Mouse (Mus musculus) heart, adult 18-20 months (tissue): ENCODE data around the gene Ndufc2. TPM values are rescaled to one million over a fixed set of nuclear protein-coding genes. Genes with fewer than 3 reads are reported as not detected.

ENCODE experiments used
- DNase-seq, 2 experiments: peaks; one replicate each; pipeline ENCODE4 v3.0.0; 2021 to 2022; ENCODE audit warnings: mixed read lengths in 1 of 2
- long read RNA-seq, 2 experiments: library from polyadenylated mRNA; stranded (forward); transcript quantifications; one replicate each; pipeline ENCODE4 v2.0.0; 2021
- total RNA-seq, 2 experiments: library from RNA; stranded (reverse); gene quantifications; 2 replicates each; pipeline ENCODE4 v1.2.3; 2021

Gene Ndufc2
- 100 to 1,000 TPM; 548 to 551 TPM for total RNA-seq
- long read RNA-seq, experiment 1, transcript Ndufc2-201 (3 exons, 683 nt), result major isoform, 439 of 442 reads
- long read RNA-seq, experiment 1, partial matches to known transcripts, result 2 of 442 reads
- long read RNA-seq, experiment 1, other reads (novel, unspliced or antisense), result 1 of 442 reads
- long read RNA-seq, experiment 2, transcript Ndufc2-201 (3 exons, 683 nt), result major isoform, 316 of 322 reads
- long read RNA-seq, experiment 2, partial matches to known transcripts, result 4 of 322 reads
- long read RNA-seq, experiment 2, other reads (novel, unspliced or antisense), result 2 of 322 reads

GRCm38 (mm10) chr7:97399960-97400715 is at the start of gene Ndufc2:
Ndufc2 (plus strand) TSS chr7:97400003.
- peak; percentile 74 to 82 for DNase-seq

- DNase-seq, result no peak
These were observed 48.9 kb upstream of the Ndufc2 start for GRCm38 (mm10) chr7:97350891-97351290.

- DNase-seq, result no peak
These were observed 47.9 kb upstream of the Ndufc2 start for GRCm38 (mm10) chr7:97351792-97352513.

GRCm38 (mm10) chr7:97353356-97353755 is 46.4 kb upstream of the Ndufc2 start:
- DNase-seq, result no peak

- peak; percentile 61 to 79 for DNase-seq
These were observed 44.5 kb upstream of the Ndufc2 start for GRCm38 (mm10) chr7:97355068-97355841.

- peak in 1 of 2 experiments; percentile 30 for DNase-seq
These were observed 43.5 kb upstream of the Ndufc2 start for GRCm38 (mm10) chr7:97356253-97356652.

GRCm38 (mm10) chr7:97356875-97357276 is 42.9 kb upstream of the Ndufc2 start:
- DNase-seq, result peak; percentile 81 to 88

- DNase-seq, result no peak
These were observed 42.0 kb upstream of the Ndufc2 start for GRCm38 (mm10) chr7:97357840-97358239.

- no peak for DNase-seq
These were observed 41.5 kb upstream of the Ndufc2 start for GRCm38 (mm10) chr7:97358347-97358746.

GRCm38 (mm10) chr7:97360166-97360565 is 39.6 kb upstream of the Ndufc2 start:
- DNase-seq, result no peak

- no peak for DNase-seq
These were observed 38.8 kb upstream of the Ndufc2 start for GRCm38 (mm10) chr7:97360955-97361354.

GRCm38 (mm10) chr7:97361467-97361866 is 38.3 kb upstream of the Ndufc2 start:
- DNase-seq, result peak in 1 of 2 experiments; percentile 45

GRCm38 (mm10) chr7:97365887-97366286 is 33.9 kb upstream of the Ndufc2 start:
- DNase-seq, result no peak

GRCm38 (mm10) chr7:97375101-97375500 is 24.7 kb upstream of the Ndufc2 start:
- DNase-seq, result no peak

GRCm38 (mm10) chr7:97375906-97376305 is 23.9 kb upstream of the Ndufc2 start:
- peak in 1 of 2 experiments; percentile 30 for DNase-seq

GRCm38 (mm10) chr7:97379304-97379703 is 20.5 kb upstream of the Ndufc2 start:
- no peak for DNase-seq

GRCm38 (mm10) chr7:97380500-97381123 is 19.2 kb upstream of the Ndufc2 start:
- no peak for DNase-seq

GRCm38 (mm10) chr7:97382661-97383060 is 17.1 kb upstream of the Ndufc2 start:
- no peak for DNase-seq

- DNase-seq, result no peak
These were observed 16.2 kb upstream of the Ndufc2 start for GRCm38 (mm10) chr7:97383496-97384132.

- peak; percentile 57 to 71 for DNase-seq
These were observed 13.5 kb upstream of the Ndufc2 start for GRCm38 (mm10) chr7:97386106-97386805.
